Mouse (Mus musculus) heart, embryonic 14.5 days (tissue): ENCODE data around the gene Kmt2b. TPM values are rescaled to one million over a fixed set of nuclear protein-coding genes. Genes with fewer than 3 reads are reported as not detected.

Experiments
- ATAC-seq: fragments of 200-750 bp; cut with Nextera tagmentation; 2 replicates; pipeline ENCODE4 v1.8.0; 2017; ENCODE audit warnings: low read depth, moderate TSS enrichment; ENCODE audit not compliant: insufficient number of reproducible peaks, insufficient read depth, low FRiP score
- H3K27ac ChIP-seq, 2 experiments: fragments of 200-500 bp in 1 of 2; fragments of 300-500 bp in 1 of 2; sonication (generic) in 1 of 2; replicated peaks in 1 of 2; 2 replicates each; pipeline ENCODE4 v1.5.1; 2012 to 2014; ENCODE audit warnings: low read depth in 2 of 2, low read length in 2 of 2, control low read depth in 1 of 2, mild to moderate bottlenecking in 1 of 2, mixed read lengths in 1 of 2; ENCODE audit not compliant: control insufficient read depth in 1 of 2, insufficient read depth in 1 of 2
- H3K27me3 ChIP-seq: fragments of 300-500 bp; sonication (generic); 2 replicates; pipeline ENCODE4 v1.6.1; 2014; ENCODE audit warnings: mild to moderate bottlenecking, low read length, control low read depth; ENCODE audit not compliant: control insufficient read depth, insufficient read depth
- H3K36me3 ChIP-seq: fragments of 300-500 bp; sonication (generic); 2 replicates; pipeline ENCODE4 v1.6.1; 2014; ENCODE audit warnings: mild to moderate bottlenecking, control low read depth, low read length, mixed read lengths; ENCODE audit not compliant: control insufficient read depth, insufficient read depth
- H3K4me1 ChIP-seq, 2 experiments: fragments of 200-500 bp in 1 of 2; fragments of 300-500 bp in 1 of 2; sonication (generic) in 1 of 2; 2 replicates each; pipeline ENCODE4 v1.6.1; 2012 to 2014; ENCODE audit warnings: low read length in 2 of 2, control low read depth in 1 of 2, mixed read lengths in 1 of 2; ENCODE audit not compliant: control insufficient read depth in 2 of 2, insufficient read depth in 2 of 2
- H3K4me2 ChIP-seq: fragments of 300-500 bp; sonication (generic); 2 replicates; pipeline ENCODE4 v1.6.1; 2014; ENCODE audit warnings: mild to moderate bottlenecking, low read length
- H3K4me3 ChIP-seq, 2 experiments: fragments of 200-500 bp in 1 of 2; fragments of 300-500 bp in 1 of 2; sonication (generic) in 1 of 2; 2 replicates each; pipeline ENCODE4 v1.5.1; 2012 to 2014; ENCODE audit warnings: low read length in 2 of 2, mild to moderate bottlenecking in 2 of 2, control low read depth in 1 of 2, low read depth in 1 of 2, moderate library complexity in 1 of 2; ENCODE audit not compliant: control insufficient read depth in 1 of 2, insufficient read depth in 1 of 2
- H3K9ac ChIP-seq: fragments of 300-500 bp; sonication (generic); 2 replicates; pipeline ENCODE4 v1.6.1; 2014; ENCODE audit warnings: mild to moderate bottlenecking, low read length
- H3K9me3 ChIP-seq: fragments of 300-500 bp; sonication (generic); 2 replicates; pipeline ENCODE4 v1.6.1; 2016; ENCODE audit warnings: low read length, control low read depth; ENCODE audit not compliant: control insufficient read depth
- WGBS: fragments of 180-500 bp; shearing (Covaris S2); extraction: QIAGEN DNeasy Blood & Tissue Kit; methylation state at CpG from one replicate; pipeline ENCODE4 v1.1.7; 2014; 5-methylcytosine and 5-hydroxymethylcytosine counted together
- polyA plus RNA-seq: library from polyadenylated mRNA; unstranded; fragments of >200 nt; fragmentation: Nextera tagmentation; extraction: Ambion mirVana; gene quantifications from 2 replicates; pipeline ENCODE4 v1.2.1, GENCODE M21; 2014

Kmt2b gene
- polyA plus RNA-seq, 1 experiment from 2014 or later: 9.7 TPM

DNA sequence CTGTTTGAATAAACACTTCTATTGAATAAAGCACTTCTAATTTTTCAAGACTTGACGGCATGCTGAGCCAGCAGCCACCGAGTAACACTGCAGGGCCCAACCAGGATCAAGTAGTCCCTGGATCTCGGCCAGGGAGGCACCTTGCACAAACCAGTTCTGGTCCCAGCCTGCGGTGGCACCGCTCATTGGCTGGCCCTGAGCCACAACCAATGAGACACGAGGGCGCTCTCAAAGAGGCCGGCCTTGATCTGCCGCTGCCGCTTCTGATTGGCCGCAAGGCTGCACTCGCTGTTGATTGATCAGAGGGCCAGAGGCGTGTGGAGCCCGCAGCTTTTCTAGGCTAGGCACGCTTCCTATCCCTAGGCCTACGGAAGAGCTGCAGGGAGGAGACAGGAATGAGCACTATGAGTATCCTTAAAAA, 11.4 kb upstream of the Kmt2b start:
- Histone ChIP-seq H3K4me1 (peaks cover 9 to 11% of the 10 kb centered on the region in 2 experiments), H3K9me3 (no peaks in the 10 kb centered on the region), H3K27me3 (no peaks in the 10 kb centered on the region), H3K9ac (peak overlapping the region; percentile 52; the same call in 1 of the 2 replicates), H3K36me3 (no peaks in the 10 kb centered on the region), H3K4me3 (no peak overlapping the region), H3K27ac (peak overlapping the region in 1 of 2 experiments; percentile 19; a peak in 2 of 4 replicates), H3K4me2 (peak overlapping the region; percentile 48)
- WGBS: under 1% methylated on average over 16 of the region's 16 CpGs
- peak; percentile 86 for ATAC-seq

GRCm38 (mm10) chr7:30598786-30599185, 10.3 kb upstream of the Kmt2b start, which contains the start of gene Zbtb32:
Zbtb32 (minus strand) TSS chr7:30598909.
- Histone ChIP-seq H3K4me2 (peak within 1 kb of the TSS; percentile 42), H3K27ac (no peak within 1 kb of the TSS; a peak in 1 of 4 replicates), H3K36me3 (no peaks in the 10 kb centered on the region), H3K4me3 (no peak within 1 kb of the TSS), H3K9ac (no peak within 1 kb of the TSS), H3K4me1 (peaks cover 9 to 11% of the 10 kb centered on the region in 2 experiments), H3K9me3 (no peaks in the 10 kb centered on the region), H3K27me3 (peaks cover 5% of the 10 kb centered on the region)
- no peak for ATAC-seq
- 92% methylated on average over 12 of the region's 12 CpGs for WGBS

GRCm38 (mm10) chr7:30596811-30597210, 8.3 kb upstream of the Kmt2b start:
- Histone ChIP-seq H3K4me3 (no peak overlapping the region), H3K27ac (no peak overlapping the region), H3K9ac (no peak overlapping the region), H3K27me3 (peaks cover 5% of the 10 kb centered on the region), H3K4me1 (peaks cover 7 to 11% of the 10 kb centered on the region in 2 experiments), H3K4me2 (no peak overlapping the region), H3K36me3 (no peaks in the 10 kb centered on the region), H3K9me3 (no peaks in the 10 kb centered on the region)
- WGBS: 76% methylated on average over 5 of the region's 5 CpGs
- ATAC-seq: no peak

GRCm38 (mm10) chr7:30596093-30596492, 7.6 kb upstream of the Kmt2b start:
- no peaks in the 10 kb centered on the region for H3K9me3 ChIP-seq
- H3K27ac ChIP-seq: no peak overlapping the region
- no peak overlapping the region for H3K9ac ChIP-seq
- ATAC-seq: no peak
- no peak overlapping the region for H3K4me3 ChIP-seq
- H3K27me3 ChIP-seq: peaks cover 5% of the 10 kb centered on the region
- H3K4me1 ChIP-seq: peaks cover 7 to 11% of the 10 kb centered on the region in 2 experiments
- H3K36me3 ChIP-seq: no peaks in the 10 kb centered on the region
- no peak overlapping the region for H3K4me2 ChIP-seq
- 69% methylated on average over 5 of the region's 5 CpGs for WGBS

DNA sequence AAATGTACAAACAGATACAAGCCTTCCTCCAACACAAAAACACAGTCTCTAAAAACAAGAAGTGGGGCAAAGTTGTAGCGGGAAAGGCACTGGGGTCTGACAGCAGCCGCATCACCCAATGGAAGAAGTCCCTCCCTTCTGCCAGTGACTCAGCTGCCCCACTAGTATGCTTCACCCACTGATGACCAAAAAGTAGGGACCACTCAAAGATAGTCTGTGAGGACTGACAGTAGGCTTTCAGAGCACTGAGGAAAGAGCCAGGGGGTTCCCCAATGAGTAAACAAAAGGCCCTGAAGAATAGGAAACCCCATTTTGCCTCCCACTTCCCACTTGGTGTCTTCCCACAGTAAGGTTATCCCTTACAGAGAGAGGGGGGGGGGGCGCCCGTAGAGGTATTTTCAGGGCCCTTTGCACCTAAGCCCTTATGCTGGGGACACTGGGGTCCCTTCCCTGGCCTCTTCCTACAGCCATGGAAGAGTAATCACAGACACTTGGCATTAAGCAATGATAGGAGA, 6.0 kb upstream of the Kmt2b start:
- no peaks in the 10 kb centered on the region for H3K9me3 ChIP-seq
- H3K27me3 ChIP-seq: peaks cover 5% of the 10 kb centered on the region
- H3K9ac ChIP-seq: no peak overlapping the region
- no peak for ATAC-seq
- no peak overlapping the region for H3K4me2 ChIP-seq
- H3K4me1 ChIP-seq: peaks cover 0 to 6% of the 10 kb centered on the region in 2 experiments; a peak in 3 of 4 replicates
- no peaks in the 10 kb centered on the region for H3K36me3 ChIP-seq
- WGBS: 58% methylated on average over 4 of the region's 4 CpGs
- no peak overlapping the region for H3K4me3 ChIP-seq
- no peak overlapping the region for H3K27ac ChIP-seq

- WGBS: 68% methylated on average over 10 of the region's 10 CpGs
Measured at GRCm38 (mm10) chr7:30593579-30594509, 5.3 kb upstream of the Kmt2b start.

DNA sequence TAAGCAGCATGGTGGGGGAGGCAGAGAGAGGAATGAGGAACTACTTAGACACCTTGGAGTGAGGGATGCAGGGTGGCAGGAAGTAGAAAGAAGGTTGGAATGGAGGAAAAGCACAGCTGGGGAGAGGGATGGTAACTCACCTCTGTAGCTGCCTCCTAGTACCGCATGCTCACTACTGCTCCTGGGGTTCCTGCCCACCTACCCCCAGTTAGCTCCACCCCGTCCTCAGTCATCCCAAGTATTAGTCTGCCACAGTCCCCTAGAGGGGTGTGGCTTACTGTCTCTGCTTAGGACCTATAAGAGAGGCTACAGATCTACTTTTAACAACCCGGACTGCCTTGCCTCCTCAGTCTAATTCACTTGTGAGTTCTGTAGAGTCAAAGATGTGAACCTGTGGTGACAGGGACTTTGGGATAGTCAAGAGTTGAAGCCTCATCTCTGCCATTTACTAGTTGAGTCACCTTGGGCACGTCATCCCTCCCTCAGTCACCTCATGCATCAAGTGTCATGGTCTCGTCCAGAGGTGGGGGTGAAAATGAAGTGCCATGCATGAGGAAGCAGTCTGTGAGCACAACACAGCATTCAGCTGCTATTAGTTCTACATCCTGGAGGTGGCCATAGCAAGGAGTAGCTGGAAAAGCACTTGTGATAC, 4.4 kb upstream of the Kmt2b start:
- no peak overlapping the region for H3K9ac ChIP-seq
- WGBS: 45% methylated on average over 5 of the region's 5 CpGs
- no peaks in the 10 kb centered on the region for H3K9me3 ChIP-seq
- H3K27ac ChIP-seq: no peak overlapping the region
- H3K27me3 ChIP-seq: peaks cover 5% of the 10 kb centered on the region
- ATAC-seq: no peak
- H3K4me3 ChIP-seq: no peak overlapping the region
- H3K36me3 ChIP-seq: no peaks in the 10 kb centered on the region
- no peak overlapping the region for H3K4me2 ChIP-seq
- H3K4me1 ChIP-seq: peaks cover 0 to 6% of the 10 kb centered on the region in 2 experiments; a peak in 1 of 4 replicates

More at GRCm38 (mm10) chr7:30593579-30594509, 5.3 kb upstream of the Kmt2b start:
- Histone ChIP-seq H3K36me3 (no peaks in the 10 kb centered on the region), H3K27me3 (peaks cover 5% of the 10 kb centered on the region), H3K4me1 (peaks cover 0 to 6% of the 10 kb centered on the region in 2 experiments; a peak in 1 of 4 replicates), H3K4me3 (no peak overlapping the region), H3K9ac (no peak overlapping the region), H3K4me2 (no peak overlapping the region), H3K9me3 (no peaks in the 10 kb centered on the region), H3K27ac (no peak overlapping the region)
- ATAC-seq: no peak
